Mouse (Mus musculus) forebrain, embryonic 11.5 days (tissue): ENCODE measurements around the gene Rad51ap2. TPM values are rescaled to one million over a fixed set of nuclear protein-coding genes. Genes with fewer than 3 reads are reported as not detected.

ENCODE experiments used
- ATAC-seq: fragments of 200-750 bp; cut with Nextera tagmentation; replicated peaks from 2 replicates; pipeline ENCODE4 v1.8.0; 2017; ENCODE audit warnings: moderate TSS enrichment; ENCODE audit not compliant: low FRiP score
- DNase-seq: peaks from one replicate; pipeline ENCODE4 v3.0.0-alpha.2; 2017; ENCODE audit warnings: low spot score
- H3K27ac ChIP-seq: fragments of 300-500 bp; sonication (generic); 2 replicates; pipeline ENCODE4 v1.5.1; 2014; ENCODE audit warnings: low read depth, low read length
- H3K27me3 ChIP-seq: fragments of 300-500 bp; sonication (generic); 2 replicates; pipeline ENCODE4 v1.6.1; 2014; ENCODE audit warnings: mild to moderate bottlenecking, low read length, mixed read lengths; ENCODE audit not compliant: control insufficient read depth, insufficient read depth
- H3K36me3 ChIP-seq: fragments of 300-500 bp; sonication (generic); 2 replicates; pipeline ENCODE4 v1.6.1; 2014; ENCODE audit warnings: mild to moderate bottlenecking, low read length, moderate library complexity, mixed read lengths; ENCODE audit not compliant: control insufficient read depth, insufficient read depth
- H3K4me1 ChIP-seq: fragments of 300-500 bp; sonication (generic); replicated peaks from 2 replicates; pipeline ENCODE4 v1.6.1; 2014; ENCODE audit warnings: low read length, mixed read lengths; ENCODE audit not compliant: control insufficient read depth, insufficient read depth
- H3K4me2 ChIP-seq: fragments of 300-500 bp; sonication (generic); 2 replicates; pipeline ENCODE4 v1.6.1; 2014; ENCODE audit warnings: low read depth, mild to moderate bottlenecking, low read length, moderate library complexity, mixed read lengths; ENCODE audit not compliant: severe bottlenecking
- H3K4me3 ChIP-seq: fragments of 300-500 bp; sonication (generic); 2 replicates; pipeline ENCODE4 v1.5.1; 2014; ENCODE audit warnings: low read depth, low read length
- H3K9ac ChIP-seq: fragments of 300-500 bp; sonication (generic); 2 replicates; pipeline ENCODE4 v1.6.1; 2014; ENCODE audit warnings: low read length
- H3K9me3 ChIP-seq: fragments of 300-500 bp; sonication (generic); 2 replicates; pipeline ENCODE4 v1.6.1; 2016; ENCODE audit warnings: low read length, mixed read lengths; ENCODE audit not compliant: control insufficient read depth
- WGBS: fragments of 180-500 bp; shearing (Covaris S2); extraction: QIAGEN DNeasy Blood & Tissue Kit; methylation state at CpG from one replicate; pipeline ENCODE4 v1.1.7; 2014; 5-methylcytosine and 5-hydroxymethylcytosine counted together
- polyA plus RNA-seq: library from polyadenylated mRNA; unstranded; fragments of >200 nt; fragmentation: Nextera tagmentation; extraction: Ambion mirVana; gene quantifications from 2 replicates; pipeline ENCODE4 v1.2.1, GENCODE M21; 2014

Rad51ap2 gene
- polyA plus RNA-seq: 0.11 and 0.24 TPM in 2 replicates

GRCm38 (mm10) chr12:11455549-11456194 is at the start of gene Rad51ap2:
TSS of gene Rad51ap2 (plus strand) at chr12:11456079.
- 2% methylated on average over 40 of the region's 40 CpGs for WGBS
- Histone ChIP-seq H3K4me3 (peak within 1 kb of the TSS; percentile 38), H3K4me2 (peak within 1 kb of the TSS; percentile 58), H3K27me3 (no peaks in the 10 kb centered on the region), H3K36me3 (no peaks in the 10 kb centered on the region), H3K9me3 (no peaks in the 10 kb centered on the region), H3K4me1 (no peaks in the 10 kb centered on the region), H3K9ac (peak within 1 kb of the TSS; percentile 51), H3K27ac (no peak within 1 kb of the TSS)
- DNase-seq (peak; percentile 98), ATAC-seq (peak; percentile 100)

GRCm38 (mm10) chr12:11407679-11408078 is 48.2 kb upstream of the Rad51ap2 start:
- Histone ChIP-seq H3K4me1 (no peaks in the 10 kb centered on the region), H3K27me3 (no peaks in the 10 kb centered on the region), H3K4me3 (no peak overlapping the region), H3K4me2 (no peak overlapping the region), H3K9ac (no peak overlapping the region), H3K27ac (no peak overlapping the region), H3K9me3 (no peaks in the 10 kb centered on the region), H3K36me3 (no peaks in the 10 kb centered on the region)
- 95% methylated on average over 4 of the region's 4 CpGs for WGBS
- DNase-seq (no peak), ATAC-seq (no peak)

DNA sequence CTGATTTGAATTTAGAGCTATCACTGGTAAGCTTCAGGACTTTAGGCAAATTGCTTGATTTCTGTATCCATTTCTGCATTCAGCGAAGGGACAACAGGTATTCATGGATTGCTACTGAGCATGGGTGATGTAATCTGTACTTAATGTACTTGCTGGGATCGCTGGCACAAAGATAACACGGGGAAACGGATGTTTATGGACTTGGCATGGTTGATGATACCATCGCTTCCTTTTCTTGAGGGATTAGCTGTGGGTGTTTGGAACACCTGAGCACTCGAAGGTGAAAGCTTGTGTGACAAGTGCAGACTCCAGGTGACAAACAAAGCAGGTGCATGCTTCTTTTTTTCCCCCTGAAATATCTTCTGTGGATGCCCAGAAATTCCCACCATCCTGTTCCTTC is 37.8 kb upstream of the Rad51ap2 start:
- Histone ChIP-seq H3K27ac (no peak overlapping the region), H3K4me3 (no peak overlapping the region), H3K36me3 (no peaks in the 10 kb centered on the region), H3K9ac (no peak overlapping the region), H3K9me3 (no peaks in the 10 kb centered on the region), H3K4me2 (no peak overlapping the region), H3K4me1 (no peaks in the 10 kb centered on the region), H3K27me3 (no peaks in the 10 kb centered on the region)
- 84% methylated on average over 6 of the region's 6 CpGs for WGBS
- ATAC-seq (no peak), DNase-seq (no peak)

DNA sequence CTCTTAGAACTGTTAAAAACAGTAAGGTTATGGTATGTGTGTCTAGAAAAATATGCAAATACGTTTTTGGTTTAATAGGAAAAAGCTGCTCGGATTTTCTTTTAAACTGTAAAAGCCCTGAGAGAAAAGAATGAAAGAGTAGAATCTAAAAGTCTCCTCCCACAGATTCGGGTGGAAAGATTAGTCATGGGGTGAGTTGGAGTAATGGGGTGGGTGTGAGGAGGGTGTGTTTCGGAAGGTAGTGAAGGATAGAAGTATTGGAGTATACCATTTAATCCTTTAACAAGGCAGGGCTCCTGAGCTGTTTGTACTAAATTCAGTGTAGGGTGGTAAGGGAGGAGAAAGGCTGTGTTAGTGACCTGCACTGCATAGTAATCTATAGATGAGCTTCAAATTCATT is 28.5 kb upstream of the Rad51ap2 start:
- no peak overlapping the region for H3K27ac ChIP-seq
- no peaks in the 10 kb centered on the region for H3K4me1 ChIP-seq
- H3K4me2 ChIP-seq: no peak overlapping the region
- H3K9ac ChIP-seq: no peak overlapping the region
- DNase-seq: no peak
- no peaks in the 10 kb centered on the region for H3K9me3 ChIP-seq
- no peak for ATAC-seq
- no peaks in the 10 kb centered on the region for H3K27me3 ChIP-seq
- 77% methylated on average over 4 of the region's 4 CpGs for WGBS
- H3K36me3 ChIP-seq: no peaks in the 10 kb centered on the region
- H3K4me3 ChIP-seq: no peak overlapping the region

DNA sequence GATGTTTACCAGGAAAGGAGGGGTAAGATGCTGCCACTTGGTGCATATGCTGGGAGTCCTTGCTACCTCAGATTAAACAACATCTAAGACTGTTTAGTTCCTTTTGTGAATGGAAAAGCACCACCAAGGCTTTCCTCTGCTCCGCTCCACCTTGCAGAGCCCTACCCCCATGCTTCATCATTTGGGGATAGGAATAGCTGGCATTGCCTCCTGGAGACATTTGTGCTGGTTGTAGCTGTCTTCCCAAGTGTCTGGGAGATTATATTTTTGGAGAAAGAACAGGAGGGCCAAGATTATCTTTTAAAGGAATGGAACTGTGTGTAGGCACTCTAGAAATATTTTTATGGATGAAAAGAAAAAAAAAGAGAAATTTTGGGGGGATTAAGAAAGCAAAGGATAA is 22.8 kb upstream of the Rad51ap2 start:
- no peak overlapping the region for H3K27ac ChIP-seq
- no peaks in the 10 kb centered on the region for H3K36me3 ChIP-seq
- H3K4me3 ChIP-seq: no peak overlapping the region
- no peak overlapping the region for H3K9ac ChIP-seq
- no peak overlapping the region for H3K4me2 ChIP-seq
- peaks cover 3% of the 10 kb centered on the region; the same call in 1 of the 2 replicates for H3K4me1 ChIP-seq
- ATAC-seq: no peak
- 87% methylated on average over 1 of the region's 1 CpGs for WGBS
- H3K9me3 ChIP-seq: no peaks in the 10 kb centered on the region
- peaks cover 5% of the 10 kb centered on the region; the same call in 1 of the 2 replicates for H3K27me3 ChIP-seq
- DNase-seq: no peak

DNA sequence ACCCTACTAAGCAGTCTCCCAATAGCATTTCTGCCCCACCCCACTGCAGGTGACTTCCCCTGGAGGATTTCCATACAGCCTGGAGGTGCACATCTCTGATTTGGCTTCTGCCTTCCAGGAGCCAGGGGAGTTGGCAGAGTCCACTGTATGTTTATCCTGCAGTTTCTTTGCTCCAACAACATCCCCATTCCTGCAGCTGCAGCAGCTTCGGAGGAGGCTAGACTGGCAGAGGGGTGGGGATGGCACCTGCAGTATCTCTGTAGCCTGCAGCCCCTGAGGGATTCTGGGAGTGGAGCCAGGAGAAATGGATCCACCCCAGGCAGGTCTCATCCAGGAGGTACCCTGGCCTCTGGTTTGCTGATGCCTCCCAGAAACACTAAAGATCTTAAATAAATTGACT is 22.2 kb upstream of the Rad51ap2 start:
- no peak overlapping the region for H3K27ac ChIP-seq
- no peak overlapping the region for H3K4me2 ChIP-seq
- H3K4me3 ChIP-seq: no peak overlapping the region
- H3K4me1 ChIP-seq: peaks cover 3% of the 10 kb centered on the region; the same call in 1 of the 2 replicates
- DNase-seq (no peak), ATAC-seq (no peak)
- H3K9ac ChIP-seq: no peak overlapping the region
- H3K36me3 ChIP-seq: no peaks in the 10 kb centered on the region
- no peaks in the 10 kb centered on the region for H3K9me3 ChIP-seq
- peaks cover 7% of the 10 kb centered on the region; the same call in 1 of the 2 replicates for H3K27me3 ChIP-seq
- 57% methylated on average over 1 of the region's 1 CpGs for WGBS

DNA sequence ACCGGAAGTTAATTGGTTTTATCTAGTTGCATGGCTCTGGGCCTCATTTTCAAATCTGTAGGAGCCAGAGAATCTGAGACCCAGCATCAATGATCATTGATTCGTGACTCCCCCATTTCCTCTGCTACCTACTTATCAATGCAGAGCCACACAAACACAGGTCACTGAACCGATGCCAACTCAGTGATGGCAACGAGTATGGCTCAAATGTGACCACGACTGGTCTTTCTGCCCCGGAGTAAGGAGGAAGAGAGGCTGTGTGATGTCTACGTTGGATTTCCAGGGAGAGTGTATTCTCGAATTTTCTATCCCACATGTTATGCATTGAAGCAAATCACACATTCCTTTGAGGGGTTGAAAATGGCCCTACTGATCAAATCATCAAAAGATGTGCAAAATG is 21.4 kb upstream of the Rad51ap2 start:
- no peaks in the 10 kb centered on the region for H3K9me3 ChIP-seq
- H3K27me3 ChIP-seq: peaks cover 7% of the 10 kb centered on the region; the same call in 1 of the 2 replicates
- peaks cover 3% of the 10 kb centered on the region; the same call in 1 of the 2 replicates for H3K4me1 ChIP-seq
- no peak overlapping the region for H3K9ac ChIP-seq
- no peaks in the 10 kb centered on the region for H3K36me3 ChIP-seq
- H3K4me3 ChIP-seq: no peak overlapping the region
- no peak for DNase-seq
- no peak overlapping the region for H3K27ac ChIP-seq
- H3K4me2 ChIP-seq: no peak overlapping the region
- 86% methylated on average over 8 of the region's 8 CpGs for WGBS
- no peak for ATAC-seq

DNA sequence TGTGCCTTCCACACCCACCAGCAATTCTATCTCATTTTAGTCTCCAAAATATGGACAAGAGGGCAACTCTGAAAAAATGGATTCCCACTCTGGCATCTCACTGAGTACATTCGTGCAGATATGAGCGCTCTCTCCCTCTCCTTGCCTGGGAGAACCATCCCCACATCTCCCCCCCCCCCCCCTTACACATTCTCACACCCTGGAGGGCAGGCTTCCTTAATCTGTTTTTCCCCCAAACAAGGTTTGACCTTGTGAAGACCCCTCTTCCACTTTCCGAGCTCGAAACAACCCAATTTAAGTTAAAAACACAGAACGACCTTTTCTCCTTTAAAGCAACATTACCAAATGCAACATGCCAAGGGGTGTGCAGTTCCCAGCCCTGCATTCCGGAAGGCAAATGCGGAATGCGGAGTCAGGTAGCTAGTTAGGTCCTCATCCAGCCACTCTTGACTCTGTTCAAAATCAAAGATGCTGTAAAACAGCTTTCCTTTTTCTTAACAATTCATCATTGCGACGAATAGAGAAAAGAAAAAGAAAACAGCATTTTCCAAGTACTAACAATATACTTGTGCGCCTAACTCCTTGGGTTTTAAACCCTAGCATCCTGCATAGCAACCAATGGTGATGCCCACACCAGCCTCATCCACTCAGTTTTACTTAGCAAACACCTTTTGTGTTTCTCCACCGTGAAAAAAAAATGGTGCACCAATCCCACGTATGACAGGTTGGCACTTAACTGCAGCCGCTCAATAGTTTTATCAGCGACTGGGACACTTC is 20.4 kb upstream of the Rad51ap2 start:
- H3K4me1 ChIP-seq: peaks cover 3% of the 10 kb centered on the region; the same call in 1 of the 2 replicates
- H3K9ac ChIP-seq: no peak overlapping the region
- H3K27me3 ChIP-seq: peaks cover 7% of the 10 kb centered on the region; the same call in 1 of the 2 replicates
- no peak for DNase-seq
- peak overlapping the region; percentile 33 for H3K4me3 ChIP-seq
- H3K36me3 ChIP-seq: no peaks in the 10 kb centered on the region
- peak overlapping the region; percentile 76 for H3K4me2 ChIP-seq
- no peak overlapping the region for H3K27ac ChIP-seq
- H3K9me3 ChIP-seq: no peaks in the 10 kb centered on the region
- 7% methylated on average over 15 of the region's 15 CpGs for WGBS
- ATAC-seq: no peak
